Mouse (Mus musculus) gastrocnemius, postnatal 4 days (tissue): ENCODE measurements around the gene Mthfd2l. TPM values are rescaled to one million over a fixed set of nuclear protein-coding genes. Genes with fewer than 3 reads are reported as not detected.

Experiments
- DNase-seq, 2 experiments: peaks; one replicate each; pipeline ENCODE4 v3.0.0; 2021 to 2022; ENCODE audit warnings: low spot score in 2 of 2, mixed read lengths in 2 of 2
- total RNA-seq, 2 experiments: library from RNA; stranded (reverse); gene quantifications; 2 replicates each; pipeline ENCODE4 v1.2.3; 2021

Mthfd2l gene
- total RNA-seq, 2 experiments from 2014 or later, result 22.0 to 22.2 TPM

DNA sequence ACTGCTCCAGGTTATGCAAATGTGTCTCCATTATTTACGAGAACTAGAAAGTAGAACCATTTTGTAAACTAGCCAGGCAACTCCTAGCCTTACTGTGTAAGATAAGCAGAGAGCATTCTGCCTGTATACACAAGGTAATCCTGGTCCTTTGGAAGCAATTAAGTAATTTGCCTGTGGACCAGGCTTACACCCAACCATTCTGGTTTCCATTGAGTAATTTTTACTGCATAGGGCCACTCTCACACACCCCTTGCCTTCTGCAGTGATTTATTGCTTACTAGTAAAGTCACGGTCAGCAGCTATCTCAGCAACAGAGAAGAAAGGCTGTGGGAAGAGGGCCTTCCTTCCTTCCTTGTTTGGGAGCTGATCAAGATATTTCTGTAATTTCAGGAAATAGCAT lies 5.8 kb downstream of the Mthfd2l start:
- no peak for DNase-seq

DNA sequence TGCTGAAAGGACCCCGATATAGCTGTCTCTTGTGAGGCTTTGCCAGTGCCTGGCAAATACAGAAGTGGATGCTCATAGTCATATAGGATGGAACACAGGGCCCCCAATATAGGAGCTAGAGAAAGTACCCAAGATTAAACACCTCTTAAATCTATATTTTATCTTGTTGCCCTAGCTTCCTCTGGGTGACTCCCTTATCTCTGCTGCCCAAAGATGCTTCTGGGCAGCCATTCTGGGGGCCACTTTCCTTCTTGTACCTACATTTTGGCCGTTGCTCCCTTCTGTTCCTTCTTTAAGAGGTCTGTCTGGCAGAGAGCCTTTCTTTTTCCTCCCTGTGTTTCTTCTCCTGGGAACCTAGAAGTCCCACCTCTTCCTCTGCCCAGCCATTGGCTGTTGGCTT lies 14.5 kb downstream of the Mthfd2l start:
- DNase-seq, result no peak

DNA sequence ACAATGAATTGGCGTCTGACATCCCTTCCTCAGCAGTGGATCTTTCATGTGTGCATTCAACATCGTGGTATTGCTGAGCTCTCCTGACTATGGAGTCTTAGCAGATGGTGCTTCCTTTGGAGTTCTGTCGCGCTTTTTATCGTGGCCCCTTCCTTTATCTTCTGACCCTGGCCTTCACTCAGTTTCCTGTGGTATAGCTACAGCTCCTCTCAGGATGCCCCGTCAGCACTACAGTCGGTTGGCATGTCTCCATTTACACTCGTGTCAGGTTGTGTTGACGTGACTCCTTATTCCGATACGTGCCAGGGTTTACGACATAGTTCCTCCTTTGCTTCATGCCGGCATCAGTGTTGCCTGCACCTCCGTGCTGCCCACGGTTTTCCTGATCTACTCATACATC lies 18.6 kb downstream of the Mthfd2l start:
- no peak for DNase-seq

- DNase-seq, result no peak
Measured at GRCm38 (mm10) chr5:90951475-90951874, 20.6 kb downstream of the Mthfd2l start.

- DNase-seq, result no peak
Measured at GRCm38 (mm10) chr5:90952731-90953481, 22.0 kb downstream of the Mthfd2l start.

- no peak for DNase-seq
Measured at GRCm38 (mm10) chr5:90964316-90964715, 33.4 kb downstream of the Mthfd2l start.

DNA sequence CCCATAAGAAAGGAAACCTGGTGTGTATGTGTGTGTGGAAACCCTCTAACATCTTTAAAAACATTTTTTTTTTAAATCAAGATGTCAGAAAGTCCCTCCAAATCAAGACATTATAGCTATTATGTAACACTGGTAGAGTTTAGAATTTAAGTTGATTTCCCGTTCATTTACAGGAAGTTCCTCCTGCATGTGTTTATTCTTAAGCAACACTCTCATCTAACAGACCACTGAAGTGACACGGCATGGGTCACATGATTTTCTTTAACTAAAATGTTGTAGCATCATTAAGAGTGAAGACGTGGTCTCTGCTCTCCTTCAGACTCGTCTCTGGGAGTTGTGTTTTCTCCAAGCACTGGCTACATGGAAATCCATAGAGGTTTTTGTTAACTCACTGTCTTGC lies 33.8 kb downstream of the Mthfd2l start:
- DNase-seq, result no peak

DNA sequence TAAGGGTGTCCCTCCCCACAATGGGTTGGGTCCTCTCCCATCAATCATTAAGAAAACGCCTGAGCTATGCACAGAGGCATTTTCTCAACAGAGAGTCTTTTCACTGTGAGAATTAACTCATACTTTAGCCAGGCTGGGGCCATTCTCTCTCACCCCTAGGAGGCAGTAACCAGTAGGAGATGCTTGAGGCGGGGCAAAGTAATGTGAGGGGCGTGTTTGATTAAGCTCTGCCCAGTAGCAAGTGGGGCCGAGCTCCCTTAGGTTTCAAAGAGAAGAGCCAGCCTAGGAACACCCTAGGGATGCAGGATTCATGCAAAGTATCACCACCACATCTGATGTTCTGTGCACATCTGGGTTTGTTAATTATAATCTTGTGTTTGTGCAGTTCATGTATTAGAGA lies 34.5 kb downstream of the Mthfd2l start:
- no peak for DNase-seq

DNA sequence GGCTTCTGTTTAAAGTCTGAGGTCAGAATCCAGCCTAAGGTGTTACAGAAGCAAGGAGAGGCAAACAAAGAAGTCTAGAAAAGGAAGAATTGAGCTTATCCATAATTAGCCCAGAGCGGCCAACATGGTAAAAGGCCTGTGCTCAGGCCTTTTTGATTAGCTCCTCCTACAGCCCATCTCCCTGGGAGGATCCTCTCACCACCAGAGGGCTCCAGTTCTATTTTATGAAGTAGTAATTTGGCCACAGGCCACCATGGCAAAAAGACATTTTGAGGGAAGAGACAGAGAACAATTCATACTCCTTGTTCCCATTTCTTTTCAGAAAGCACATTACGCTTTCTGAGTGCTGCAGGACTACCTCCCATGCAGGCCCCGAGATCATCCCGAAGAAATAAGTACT lies 46.3 kb downstream of the Mthfd2l start:
- peak; percentile 56 to 75 for DNase-seq

GRCm38 (mm10) chr5:90980297-90980696 lies 49.4 kb downstream of the Mthfd2l start:
- DNase-seq, result no peak

- DNase-seq, result no peak
Measured at GRCm38 (mm10) chr5:90987605-90988004, 56.7 kb downstream of the Mthfd2l start.

DNA sequence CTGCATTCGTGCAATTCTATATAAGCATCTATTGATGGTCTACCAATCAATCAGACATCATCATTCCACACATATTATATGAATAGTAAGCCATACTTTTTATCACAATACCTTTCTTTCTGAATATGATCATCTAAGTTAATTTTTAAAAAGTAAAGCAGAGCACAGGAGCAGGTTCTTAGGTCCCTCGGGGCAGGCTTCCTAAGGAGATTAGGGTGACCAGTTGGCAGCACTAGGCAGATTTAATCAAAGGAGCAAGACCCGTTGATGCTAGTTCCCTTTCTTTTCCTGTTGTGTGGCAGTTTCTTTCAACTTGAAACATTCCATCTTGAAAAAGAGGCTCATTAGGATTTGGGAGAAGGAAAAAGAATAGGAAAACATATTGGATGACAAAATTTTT lies 57.2 kb downstream of the Mthfd2l start:
- DNase-seq, result no peak

GRCm38 (mm10) chr5:90988592-90988991 lies 57.7 kb downstream of the Mthfd2l start:
- no peak for DNase-seq

- DNase-seq, result no peak
Measured at GRCm38 (mm10) chr5:90999942-91000341, 69.0 kb downstream of the Mthfd2l start.

DNA sequence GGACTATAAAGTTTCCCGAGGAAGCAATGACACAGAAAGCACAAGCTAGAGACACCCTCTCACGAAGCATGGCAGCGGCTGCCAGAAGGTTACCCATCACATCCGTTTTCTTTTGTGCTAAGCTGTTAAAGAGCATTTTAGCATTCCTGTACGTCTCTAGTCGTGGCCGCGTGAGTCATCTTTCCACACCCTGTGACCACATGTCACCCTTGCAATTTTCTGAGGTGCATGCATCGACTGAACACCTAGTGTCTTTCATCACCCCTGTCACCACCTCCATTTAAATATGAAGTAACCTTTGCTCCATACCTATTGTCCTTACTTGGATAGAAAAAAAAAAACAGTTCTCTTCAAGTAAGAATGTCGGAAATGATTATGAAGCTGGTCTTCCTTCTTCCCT lies 84.3 kb downstream of the Mthfd2l start:
- no peak for DNase-seq

- no peak for DNase-seq
Measured at GRCm38 (mm10) chr5:91023114-91023513, 92.2 kb downstream of the Mthfd2l start.

- no peak for DNase-seq
Measured at GRCm38 (mm10) chr5:91027164-91027563, 96.2 kb downstream of the Mthfd2l start, which contains the start of gene Epgn. Epgn (plus strand) TSS chr5:91027464.

DNA sequence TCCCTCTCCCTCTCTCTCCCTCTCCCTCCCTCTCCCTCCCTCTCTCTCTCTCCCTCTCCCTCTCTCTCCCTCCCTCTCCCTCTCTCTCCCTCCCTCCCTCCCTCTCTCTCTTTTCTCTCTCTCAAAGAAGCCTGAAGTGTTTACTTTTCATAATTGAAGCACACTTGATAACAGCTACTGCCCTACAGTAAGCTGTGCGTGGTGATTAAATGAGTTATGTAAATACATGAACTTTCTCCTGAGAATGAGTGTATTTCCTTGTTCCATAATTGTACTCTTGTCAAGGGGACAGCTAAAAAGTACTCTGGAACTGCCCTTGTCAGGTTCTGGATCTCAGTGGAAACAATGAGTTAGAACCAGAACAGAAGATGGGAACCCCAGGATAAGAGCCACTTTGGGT lies 96.9 kb downstream of the Mthfd2l start:
- no peak for DNase-seq

DNA sequence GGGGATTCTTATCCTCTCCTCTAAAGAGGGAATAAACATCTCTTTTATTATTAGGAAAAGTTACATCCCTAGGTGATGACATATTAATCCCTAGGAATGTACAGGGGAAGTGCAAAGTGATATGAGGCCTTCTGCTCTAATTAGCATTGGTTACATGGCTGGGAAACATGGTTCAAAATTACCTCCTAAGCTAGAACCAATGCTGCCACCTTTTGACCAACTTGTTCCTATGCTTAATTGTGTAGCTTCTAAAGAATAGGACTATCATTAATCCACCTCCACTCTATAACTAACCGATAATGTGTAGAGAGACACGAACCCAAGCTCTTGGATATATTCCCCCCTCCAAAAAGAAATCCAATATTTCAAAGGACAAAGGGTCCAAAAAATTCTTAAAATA lies 99.7 kb downstream of the Mthfd2l start:
- no peak for DNase-seq

DNA sequence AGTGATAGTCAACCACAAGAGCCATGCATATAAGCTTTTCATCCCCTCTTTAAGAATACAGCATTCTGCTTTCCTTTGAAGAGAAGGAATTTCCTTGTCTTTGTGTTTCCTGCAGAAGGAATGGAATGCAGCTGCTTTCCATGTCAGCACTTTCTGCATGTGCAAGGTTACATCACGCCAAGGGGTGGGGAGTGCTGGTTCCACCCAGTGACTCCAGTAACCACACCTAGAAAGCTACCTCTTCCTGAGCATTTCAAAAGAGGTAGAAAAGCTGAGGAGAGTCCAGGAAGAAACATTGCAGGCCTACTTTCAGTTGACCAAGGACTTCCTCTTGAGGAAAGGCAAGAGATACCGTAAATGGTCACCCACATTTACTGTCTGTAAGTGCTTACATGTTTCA lies 104.4 kb downstream of the Mthfd2l start:
- DNase-seq, result no peak

- DNase-seq, result no peak
Measured at GRCm38 (mm10) chr5:91036628-91037027, 105.7 kb downstream of the Mthfd2l start.

DNA sequence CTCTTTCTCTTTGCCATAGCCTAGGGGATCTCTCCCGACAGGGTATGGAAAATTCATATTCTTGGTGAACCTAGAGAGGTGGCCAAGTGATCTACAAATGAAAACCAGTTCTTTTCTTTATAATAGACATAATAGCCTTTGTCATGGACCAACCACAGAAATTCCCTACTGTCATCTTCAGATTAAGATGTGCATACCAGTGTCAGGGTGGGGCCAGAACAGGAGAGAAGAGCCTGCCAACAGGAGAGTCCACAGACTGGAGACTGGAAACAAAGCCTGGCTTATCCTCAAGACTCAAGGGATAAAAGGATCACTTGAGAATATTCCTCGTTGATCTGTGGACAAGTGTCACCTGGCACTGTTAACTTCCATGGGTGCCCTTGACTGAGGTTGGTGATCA lies 106.8 kb downstream of the Mthfd2l start:
- DNase-seq, result no peak

- DNase-seq, result no peak
Measured at GRCm38 (mm10) chr5:91038547-91038946, 107.6 kb downstream of the Mthfd2l start.
